Mouse (Mus musculus) heart, embryonic 13.5 days (tissue): ENCODE results near the gene Fam163a. TPM values are rescaled to one million over a fixed set of nuclear protein-coding genes. Genes with fewer than 3 reads are reported as not detected.

Experiments used
- ATAC-seq: fragments of 200-750 bp; cut with Nextera tagmentation; 2 replicates; pipeline ENCODE4 v1.8.0; 2017; ENCODE audit warnings: moderate TSS enrichment; ENCODE audit not compliant: insufficient number of reproducible peaks, low FRiP score, low TSS enrichment; ENCODE audit errors: extremely low read depth
- H3K27ac ChIP-seq: fragments of 300-500 bp; sonication (generic); replicated peaks from 2 replicates; pipeline ENCODE4 v1.5.1; 2015; ENCODE audit warnings: moderate library complexity, mild to moderate bottlenecking, inconsistent platforms
- H3K27me3 ChIP-seq: fragments of 300-500 bp; sonication (generic); replicated peaks from 2 replicates; pipeline ENCODE4 v1.6.1; 2015; ENCODE audit warnings: mild to moderate bottlenecking, inconsistent platforms
- H3K36me3 ChIP-seq: fragments of 300-500 bp; sonication (generic); 2 replicates; pipeline ENCODE4 v1.6.1; 2015; ENCODE audit warnings: mild to moderate bottlenecking, inconsistent platforms
- H3K4me1 ChIP-seq: fragments of 300-500 bp; sonication (generic); 2 replicates; pipeline ENCODE4 v1.6.1; 2015; ENCODE audit warnings: inconsistent platforms
- H3K4me2 ChIP-seq: fragments of 300-500 bp; sonication (generic); 2 replicates; pipeline ENCODE4 v1.6.1; 2015; ENCODE audit warnings: inconsistent platforms, mild to moderate bottlenecking, moderate library complexity
- H3K4me3 ChIP-seq: fragments of 300-500 bp; sonication (generic); 2 replicates; pipeline ENCODE4 v1.5.1; 2015; ENCODE audit warnings: moderate library complexity, mild to moderate bottlenecking, inconsistent platforms
- H3K9ac ChIP-seq: fragments of 300-500 bp; sonication (generic); 2 replicates; pipeline ENCODE4 v1.6.1; 2015; ENCODE audit warnings: inconsistent platforms, mild to moderate bottlenecking, moderate library complexity
- H3K9me3 ChIP-seq: fragments of 300-500 bp; sonication (generic); 2 replicates; pipeline ENCODE4 v1.6.1; 2016; ENCODE audit warnings: inconsistent platforms
- WGBS: fragments of 180-500 bp; shearing (Covaris S2); methylation state at CpG from one replicate; pipeline ENCODE4 v1.1.7; 2015; ENCODE audit warnings: mixed read lengths; 5-methylcytosine and 5-hydroxymethylcytosine counted together
- polyA plus RNA-seq: library from polyadenylated mRNA; unstranded; fragments of >200 nt; fragmentation: Nextera tagmentation; extraction: Ambion mirVana; gene quantifications from 2 replicates; pipeline ENCODE4 v1.2.1, GENCODE M21; 2015

Fam163a gene
- polyA plus RNA-seq, 1 experiment from 2014 or later = 2.5 TPM

GRCm38 (mm10) chr1:156222205-156223000 is 17.6 kb upstream of the Fam163a start:
- H3K27me3 ChIP-seq = no peaks in the 10 kb centered on the region
- H3K36me3 ChIP-seq = no peaks in the 10 kb centered on the region
- H3K27ac ChIP-seq = peak overlapping the region; percentile 81
- no peaks in the 10 kb centered on the region for H3K9me3 ChIP-seq
- no peak overlapping the region for H3K4me3 ChIP-seq
- WGBS = 32% methylated on average over 13 of the region's 13 CpGs
- peaks cover 67% of the 10 kb centered on the region for H3K4me1 ChIP-seq
- 0 out of 2 replicates have a peak overlapping the region, but pooled peaks have one; percentile 1 for H3K9ac ChIP-seq
- ATAC-seq = peak; percentile 67; the same call in 1 of the 2 replicates
- H3K4me2 ChIP-seq = peak overlapping the region; percentile 40

- peak overlapping the region; percentile 81 for H3K27ac ChIP-seq
- 62% methylated on average over 2 of the region's 2 CpGs for WGBS
- H3K9ac ChIP-seq = no peak overlapping the region
- peaks cover 63% of the 10 kb centered on the region for H3K4me1 ChIP-seq
- no peaks in the 10 kb centered on the region for H3K27me3 ChIP-seq
- no peak overlapping the region for H3K4me3 ChIP-seq
- no peaks in the 10 kb centered on the region for H3K36me3 ChIP-seq
- H3K4me2 ChIP-seq = no peak overlapping the region
- no peaks in the 10 kb centered on the region for H3K9me3 ChIP-seq
- ATAC-seq = no peak
These were observed 16.5 kb upstream of the Fam163a start for GRCm38 (mm10) chr1:156221327-156221726.

- Histone ChIP-seq H3K4me1 (peaks cover 60% of the 10 kb centered on the region), H3K9ac (0 out of 2 replicates have a peak overlapping the region, but pooled peaks have one; percentile 50), H3K36me3 (no peaks in the 10 kb centered on the region), H3K4me2 (no peak overlapping the region), H3K27me3 (no peaks in the 10 kb centered on the region), H3K9me3 (no peaks in the 10 kb centered on the region), H3K27ac (peak overlapping the region; percentile 82), H3K4me3 (no peak overlapping the region)
- WGBS = 48% methylated on average over 2 of the region's 2 CpGs
- no peak for ATAC-seq
These were observed 13.7 kb upstream of the Fam163a start for GRCm38 (mm10) chr1:156218573-156218972.

- Histone ChIP-seq H3K9me3 (no peaks in the 10 kb centered on the region), H3K27me3 (no peaks in the 10 kb centered on the region), H3K27ac (peak overlapping the region; percentile 82), H3K4me3 (no peak overlapping the region), H3K4me1 (peaks cover 57% of the 10 kb centered on the region), H3K9ac (0 out of 2 replicates have a peak overlapping the region, but pooled peaks have one; percentile 1), H3K4me2 (peak overlapping the region; percentile 36), H3K36me3 (no peaks in the 10 kb centered on the region)
- no peak for ATAC-seq
- WGBS = 29% methylated on average over 8 of the region's 8 CpGs
These were observed 13.1 kb upstream of the Fam163a start for GRCm38 (mm10) chr1:156217941-156218340.

- WGBS = 33% methylated on average over 3 of the region's 3 CpGs
- H3K9ac ChIP-seq = no peak overlapping the region
- H3K36me3 ChIP-seq = no peaks in the 10 kb centered on the region
- H3K27me3 ChIP-seq = no peaks in the 10 kb centered on the region
- H3K4me3 ChIP-seq = no peak overlapping the region
- H3K27ac ChIP-seq = peak overlapping the region; percentile 82
- H3K4me1 ChIP-seq = peaks cover 55% of the 10 kb centered on the region
- no peaks in the 10 kb centered on the region for H3K9me3 ChIP-seq
- ATAC-seq = peak; percentile 84
- H3K4me2 ChIP-seq = peak overlapping the region; percentile 36; the same call in 1 of the 2 replicates
These were observed 12.6 kb upstream of the Fam163a start for GRCm38 (mm10) chr1:156217393-156217792.

- Histone ChIP-seq H3K4me2 (no peak overlapping the region), H3K4me3 (no peak overlapping the region), H3K4me1 (peaks cover 43% of the 10 kb centered on the region), H3K27me3 (no peaks in the 10 kb centered on the region), H3K36me3 (no peaks in the 10 kb centered on the region), H3K9ac (no peak overlapping the region), H3K27ac (no peak overlapping the region), H3K9me3 (no peaks in the 10 kb centered on the region)
- no peak for ATAC-seq
- WGBS = 68% methylated on average over 4 of the region's 4 CpGs
These were observed 11.4 kb upstream of the Fam163a start for GRCm38 (mm10) chr1:156216249-156216648.

- Histone ChIP-seq H3K9ac (no peak overlapping the region), H3K36me3 (no peaks in the 10 kb centered on the region), H3K9me3 (no peaks in the 10 kb centered on the region), H3K27me3 (no peaks in the 10 kb centered on the region), H3K4me1 (peaks cover 35% of the 10 kb centered on the region), H3K4me2 (no peak overlapping the region), H3K27ac (no peak overlapping the region), H3K4me3 (no peak overlapping the region)
- ATAC-seq = no peak
- WGBS = 86% methylated on average over 8 of the region's 8 CpGs
These were observed 9.8 kb upstream of the Fam163a start for GRCm38 (mm10) chr1:156214651-156215050.

GRCm38 (mm10) chr1:156212923-156213322 is 8.1 kb upstream of the Fam163a start:
- H3K4me2 ChIP-seq = peak overlapping the region; percentile 27; the same call in 1 of the 2 replicates
- WGBS = 59% methylated on average over 5 of the region's 5 CpGs
- H3K4me1 ChIP-seq = peaks cover 18% of the 10 kb centered on the region
- no peak for ATAC-seq
- H3K4me3 ChIP-seq = no peak overlapping the region
- no peaks in the 10 kb centered on the region for H3K27me3 ChIP-seq
- no peaks in the 10 kb centered on the region for H3K9me3 ChIP-seq
- H3K27ac ChIP-seq = no peak overlapping the region
- no peaks in the 10 kb centered on the region for H3K36me3 ChIP-seq
- no peak overlapping the region for H3K9ac ChIP-seq

GRCm38 (mm10) chr1:156211809-156212317 is 7.0 kb upstream of the Fam163a start:
- H3K27ac ChIP-seq = no peak overlapping the region
- 54% methylated on average over 6 of the region's 6 CpGs for WGBS
- ATAC-seq = no peak

GRCm38 (mm10) chr1:156205164-156205563 is 338 bp upstream of the Fam163a start:
- H3K27me3 ChIP-seq = peaks cover 59% of the 10 kb centered on the region
- H3K4me1 ChIP-seq = peaks cover 26% of the 10 kb centered on the region
- H3K36me3 ChIP-seq = no peaks in the 10 kb centered on the region
- ATAC-seq = no peak
- WGBS = 19% methylated on average over 10 of the region's 10 CpGs
- no peak overlapping the region for H3K27ac ChIP-seq
- H3K9me3 ChIP-seq = 0 out of 2 replicates have a peak, but pooled peaks cover 3% of the 10 kb centered on the region
- H3K9ac ChIP-seq = peak overlapping the region; percentile 81
- H3K4me2 ChIP-seq = peak overlapping the region; percentile 94
- H3K4me3 ChIP-seq = peak overlapping the region; percentile 64

More at GRCm38 (mm10) chr1:156211809-156212317, 7.0 kb upstream of the Fam163a start:
- Histone ChIP-seq H3K27me3 (peaks cover 9% of the 10 kb centered on the region), H3K4me2 (no peak overlapping the region), H3K9ac (no peak overlapping the region), H3K4me1 (peaks cover 8% of the 10 kb centered on the region), H3K4me3 (no peak overlapping the region), H3K36me3 (no peaks in the 10 kb centered on the region), H3K9me3 (no peaks in the 10 kb centered on the region)

- WGBS = 4% methylated on average over 18 of the region's 18 CpGs
- Histone ChIP-seq H3K9ac (peak overlapping the region; percentile 81), H3K27me3 (peaks cover 59% of the 10 kb centered on the region), H3K4me2 (peak overlapping the region; percentile 94), H3K4me3 (peak overlapping the region; percentile 64), H3K9me3 (0 out of 2 replicates have a peak, but pooled peaks cover 3% of the 10 kb centered on the region), H3K36me3 (no peaks in the 10 kb centered on the region), H3K27ac (no peak overlapping the region), H3K4me1 (peaks cover 27% of the 10 kb centered on the region)
- ATAC-seq = no peak
These were observed 718 bp downstream of the Fam163a start for GRCm38 (mm10) chr1:156203961-156204655.
